16 mouse cellular contexts compared by ENCODE assay signal in genomic region chr15:50507999-50508624, GRCm38 (mm10).
DNase-seq lines count a peak whose midpoint lies in the region; ATAC-seq and TF ChIP-seq lines count a peak whose summit lies in the region.
"Had no signal": no experiment of that assay in that cellular context is flagged by ENCODE, and none has a peak within 500 bp of the region (broad histone marks: within the 10 kb centered on the region; RNA-seq: fewer than 3 reads in every experiment).

No protein-coding gene starts in this region.

- no peaks in the 10 kb centered on the region for H3K36me3 ChIP-seq in heart, embryonic 13.5 days
- no peaks in the 10 kb centered on the region for H3K36me3 ChIP-seq in liver, embryonic 13.5 days
- H3K36me3 ChIP-seq in hindbrain, embryonic 13.5 days, result no peaks in the 10 kb centered on the region
- H3K36me3 ChIP-seq: G1E; hindbrain, embryonic 10.5 days; limb, embryonic 12.5 days; midbrain, embryonic 13.5 days had no signal

- H3K4me1 ChIP-seq in heart, embryonic 13.5 days, result peaks cover 22% of the 10 kb centered on the region
- peaks cover 25% of the 10 kb centered on the region for H3K4me1 ChIP-seq in liver, embryonic 13.5 days (replicated peaks)
- no peaks in the 10 kb centered on the region for H3K4me1 ChIP-seq in cerebellum, adult 2 months (ENCODE audit: control insufficient read depth, insufficient read depth, low read length)
- no peaks in the 10 kb centered on the region for H3K4me1 ChIP-seq in hindbrain, embryonic 13.5 days (replicated peaks)
- H3K4me1 ChIP-seq: hindbrain, embryonic 10.5 days; limb, embryonic 12.5 days; midbrain, embryonic 13.5 days had no signal

- DNase-seq in ovary, adult 18-20 months (ENCODE audit: low spot score), result peak; percentile 1
- DNase-seq in ovary, postnatal 14 days (ENCODE audit: low spot score), result no peak
- peak; percentile 45 for DNase-seq in liver, embryonic 13.5 days
- no peak for DNase-seq in cerebellum, adult 11 months
- DNase-seq in cerebellum, adult 2 months, result no peak
- DNase-seq: adrenal gland, postnatal 25 days; cerebellum, postnatal 36 days; gastrocnemius, postnatal 25 days; lung, postnatal 14 days had no signal

- H3K9ac ChIP-seq in heart, embryonic 13.5 days, result no peak overlapping the region
- no peak overlapping the region for H3K9ac ChIP-seq in liver, embryonic 13.5 days
- no peak overlapping the region for H3K9ac ChIP-seq in hindbrain, embryonic 13.5 days
- H3K9ac ChIP-seq: limb, embryonic 12.5 days; midbrain, embryonic 13.5 days had no signal

- H3K27me3 ChIP-seq in heart, embryonic 13.5 days (replicated peaks), result peaks cover 41% of the 10 kb centered on the region
- H3K27me3 ChIP-seq in liver, embryonic 13.5 days, result no peaks in the 10 kb centered on the region
- H3K27me3 ChIP-seq in cerebellum, adult 2 months (ENCODE audit: control insufficient read depth, insufficient read depth, low read length), result no peaks in the 10 kb centered on the region
- H3K27me3 ChIP-seq in hindbrain, embryonic 13.5 days, result no peaks in the 10 kb centered on the region
- H3K27me3 ChIP-seq: limb, embryonic 12.5 days; midbrain, embryonic 13.5 days had no signal

- H3K4me3 ChIP-seq in heart, embryonic 13.5 days, result no peak overlapping the region
- H3K4me3 ChIP-seq in liver, embryonic 13.5 days (replicated peaks), result no peak overlapping the region
- no peak overlapping the region for H3K4me3 ChIP-seq in cerebellum, adult 2 months (replicated peaks; ENCODE audit: insufficient read depth, low read depth, low read length)
- H3K4me3 ChIP-seq in hindbrain, embryonic 13.5 days, result no peak overlapping the region
- H3K4me3 ChIP-seq: hindbrain, embryonic 10.5 days; limb, embryonic 12.5 days; midbrain, embryonic 13.5 days; myocyte had no signal

- no peak for TF ChIP-seq CTCF in cerebellum, adult 2 months (IDR thresholded peaks at IDR 0.05; ENCODE audit: borderline replicate concordance, insufficient read depth, low read depth, low read length)

- peak overlapping the region; percentile 21 for H3K4me2 ChIP-seq in heart, embryonic 13.5 days
- peak overlapping the region; percentile 36 for H3K4me2 ChIP-seq in liver, embryonic 13.5 days
- H3K4me2 ChIP-seq in hindbrain, embryonic 13.5 days, result no peak overlapping the region
- H3K4me2 ChIP-seq: limb, embryonic 12.5 days; midbrain, embryonic 13.5 days had no signal

- no peak; the same call in 1 of the 2 replicates for ATAC-seq in heart, embryonic 13.5 days (ENCODE audit: extremely low read depth, insufficient number of reproducible peaks, low FRiP score, low TSS enrichment)
- peak; percentile 94 for ATAC-seq in liver, embryonic 13.5 days (ENCODE audit: low read depth)
- no peak for ATAC-seq in hindbrain, embryonic 13.5 days (ENCODE audit: low FRiP score)
- ATAC-seq: midbrain, embryonic 13.5 days had no signal

- WGBS in heart, embryonic 13.5 days, result 10% methylated on average over 3 of the region's 3 CpGs
- 21% methylated on average over 3 of the region's 3 CpGs for WGBS in liver, embryonic 13.5 days (ENCODE audit: insufficient replicate concordance)
- 79% methylated on average over 3 of the region's 3 CpGs for WGBS in cerebellum, adult 2 months
- WGBS in hindbrain, embryonic 13.5 days, result 90% methylated on average over 3 of the region's 3 CpGs

- 0 out of 2 replicates have a peak overlapping the region, but pooled peaks have one; percentile 36 for H3K27ac ChIP-seq in heart, embryonic 13.5 days (replicated peaks)
- H3K27ac ChIP-seq in liver, embryonic 13.5 days, result peak overlapping the region; percentile 77
- H3K27ac ChIP-seq in cerebellum, adult 2 months (ENCODE audit: insufficient read depth, low read length), result no peak overlapping the region
- H3K27ac ChIP-seq in hindbrain, embryonic 13.5 days, result no peak overlapping the region
- H3K27ac ChIP-seq: hindbrain, embryonic 10.5 days; limb, embryonic 12.5 days; midbrain, embryonic 13.5 days had no signal

- H3K9me3 ChIP-seq in heart, embryonic 13.5 days, result no peaks in the 10 kb centered on the region
- no peaks in the 10 kb centered on the region for H3K9me3 ChIP-seq in liver, embryonic 13.5 days (replicated peaks)
- H3K9me3 ChIP-seq in hindbrain, embryonic 13.5 days, result no peaks in the 10 kb centered on the region
- H3K9me3 ChIP-seq: hindbrain, embryonic 10.5 days; limb, embryonic 12.5 days; midbrain, embryonic 13.5 days had no signal

- TF ChIP-seq POLR2A in cerebellum, adult 2 months (IDR thresholded peaks at IDR 0.05; ENCODE audit: borderline replicate concordance, insufficient read depth, low read length), result no peak

Comparison
In these comparisons a context has a peak if more than half of its experiments do, and no peak if none do; other contexts are left out.
1. DNase-seq: peak in ovary, adult 18-20 months (single experiment) and liver, embryonic 13.5 days (single experiment); none in ovary, postnatal 14 days (single experiment), cerebellum, adult 11 months (single experiment) and cerebellum, adult 2 months (0 of 2).
2. H3K27ac ChIP-seq: peak in heart, embryonic 13.5 days (single experiment) and liver, embryonic 13.5 days (single experiment); none in cerebellum, adult 2 months (single experiment) and hindbrain, embryonic 13.5 days (single experiment).